Mouse (Mus musculus): ENCODE results near the gene Olig3. TPM values are rescaled to one million over a fixed set of nuclear protein-coding genes. Genes with fewer than 3 reads are reported as not detected.
A peak's percentile ranks its signal among the peaks of the same experiment; 100 is the strongest.

The Olig3 gene
- not detected in 2 replicates for polyA plus RNA-seq (2016; fragmentation: Nextera tagmentation; extraction: Ambion mirVana)

DNA sequence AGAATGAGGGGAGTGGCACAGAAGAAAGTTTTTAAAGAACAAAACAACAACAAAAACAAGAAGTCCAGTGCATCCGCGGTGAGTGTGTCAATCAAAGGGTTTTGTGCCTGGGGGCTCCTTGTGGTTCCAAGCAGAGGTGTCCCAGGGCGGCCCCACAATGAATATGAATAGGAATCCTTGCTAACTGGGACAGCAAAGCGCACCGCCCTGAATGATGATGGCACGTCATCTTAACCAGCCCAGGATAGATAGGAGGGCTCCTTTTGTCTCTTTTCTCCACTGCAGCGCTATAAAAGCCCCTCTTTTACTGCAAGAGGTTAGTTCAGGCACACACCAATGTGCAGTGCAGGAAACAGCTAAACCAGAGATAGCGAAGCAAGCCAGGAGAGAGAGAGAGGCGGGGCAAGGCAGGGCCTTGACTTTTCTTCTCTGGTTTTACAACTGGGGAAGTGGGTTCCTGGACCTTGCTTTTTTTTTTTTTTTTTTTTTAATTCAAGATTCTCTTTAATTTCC, at the start of gene Olig3:
Olig3 (plus strand) TSS at position 463 of the 513 bp plus-strand sequence.
- DNase-seq (ENCODE audit: low spot score): no peak
- Histone ChIP-seq H3K4me1 (peaks cover 21% of the 10 kb centered on the region), H3K27me3 (ENCODE audit: insufficient read depth, poor library complexity, severe bottlenecking) (peaks cover 98% of the 10 kb centered on the region), H3K4me3 (peak within 1 kb of the TSS; percentile 50), H3K36me3 (no peaks in the 10 kb centered on the region), H3K9me3 (no peaks in the 10 kb centered on the region), H3K27ac (no peak within 1 kb of the TSS)
- 4% methylated on average over 9 of the region's 9 CpGs for WGBS

- H3K27ac ChIP-seq: no peak overlapping the region
- DNase-seq (ENCODE audit: low spot score): no peak
- no peaks in the 10 kb centered on the region for H3K4me1 ChIP-seq
- no peak overlapping the region for H3K4me3 ChIP-seq
- H3K36me3 ChIP-seq: no peaks in the 10 kb centered on the region
- WGBS: 37% methylated on average over 5 of the region's 5 CpGs
- H3K27me3 ChIP-seq (ENCODE audit: insufficient read depth, poor library complexity, severe bottlenecking): no peaks in the 10 kb centered on the region
- H3K9me3 ChIP-seq: no peaks in the 10 kb centered on the region
Observed at GRCm38 (mm10) chr10:19309681-19310395, 46.5 kb upstream of the Olig3 start.

DNA sequence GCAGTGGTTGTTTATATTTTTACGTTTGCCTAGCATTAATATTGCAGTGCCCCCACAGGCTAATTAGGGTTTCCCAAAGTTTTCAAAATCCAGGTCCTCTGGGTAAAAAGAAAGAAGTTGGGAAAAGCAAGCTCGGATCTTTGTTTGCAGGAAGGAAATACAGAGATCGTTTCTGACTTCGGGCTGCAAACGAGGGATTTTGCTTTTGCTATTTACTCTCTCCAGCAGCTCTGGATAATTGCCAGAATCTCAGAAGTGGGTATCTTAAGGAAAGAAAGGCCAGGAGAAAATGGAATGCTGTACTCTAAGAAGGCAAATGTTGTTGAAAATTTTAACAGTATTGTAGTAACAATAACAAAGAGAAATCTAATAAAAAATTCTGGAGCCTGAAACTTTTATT, 45.9 kb upstream of the Olig3 start:
- DNase-seq (ENCODE audit: low spot score): no peak
- WGBS: 54% methylated on average over 5 of the region's 5 CpGs
- H3K4me3 ChIP-seq: no peak overlapping the region
- no peaks in the 10 kb centered on the region for H3K27me3 ChIP-seq (ENCODE audit: insufficient read depth, poor library complexity, severe bottlenecking)
- H3K36me3 ChIP-seq: no peaks in the 10 kb centered on the region
- no peaks in the 10 kb centered on the region for H3K9me3 ChIP-seq
- H3K27ac ChIP-seq: no peak overlapping the region
- no peaks in the 10 kb centered on the region for H3K4me1 ChIP-seq

- no peak overlapping the region for H3K4me3 ChIP-seq
- WGBS: 81% methylated on average over 19 of the region's 19 CpGs
- no peaks in the 10 kb centered on the region for H3K9me3 ChIP-seq
- no peaks in the 10 kb centered on the region for H3K4me1 ChIP-seq
- no peak overlapping the region for H3K27ac ChIP-seq
- H3K27me3 ChIP-seq (ENCODE audit: insufficient read depth, poor library complexity, severe bottlenecking): no peaks in the 10 kb centered on the region
- DNase-seq (ENCODE audit: low spot score): no peak
- H3K36me3 ChIP-seq: no peaks in the 10 kb centered on the region
Observed at GRCm38 (mm10) chr10:19317962-19318812, 38.1 kb upstream of the Olig3 start.

DNA sequence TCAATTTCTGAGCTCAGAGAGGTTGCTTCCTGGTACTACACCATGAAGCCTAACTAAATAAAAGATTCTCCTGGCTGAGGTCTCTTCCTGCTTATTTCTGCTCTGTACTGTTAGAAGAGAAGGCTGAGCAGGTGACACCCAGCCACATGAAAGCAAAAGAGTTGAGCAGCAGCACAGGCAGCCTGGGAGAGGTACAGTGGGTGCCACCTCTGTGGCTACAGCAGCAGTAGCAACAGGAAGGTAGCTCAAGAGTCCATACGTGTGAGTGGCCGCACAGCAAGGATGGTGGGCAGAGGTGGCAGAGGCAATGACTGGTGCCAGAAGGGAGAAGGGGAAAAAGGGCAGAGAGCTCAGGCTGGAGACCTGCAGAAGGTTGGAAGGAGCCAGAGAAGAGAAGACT, 34.6 kb upstream of the Olig3 start:
- H3K9me3 ChIP-seq: no peaks in the 10 kb centered on the region
- 80% methylated on average over 2 of the region's 2 CpGs for WGBS

DNA sequence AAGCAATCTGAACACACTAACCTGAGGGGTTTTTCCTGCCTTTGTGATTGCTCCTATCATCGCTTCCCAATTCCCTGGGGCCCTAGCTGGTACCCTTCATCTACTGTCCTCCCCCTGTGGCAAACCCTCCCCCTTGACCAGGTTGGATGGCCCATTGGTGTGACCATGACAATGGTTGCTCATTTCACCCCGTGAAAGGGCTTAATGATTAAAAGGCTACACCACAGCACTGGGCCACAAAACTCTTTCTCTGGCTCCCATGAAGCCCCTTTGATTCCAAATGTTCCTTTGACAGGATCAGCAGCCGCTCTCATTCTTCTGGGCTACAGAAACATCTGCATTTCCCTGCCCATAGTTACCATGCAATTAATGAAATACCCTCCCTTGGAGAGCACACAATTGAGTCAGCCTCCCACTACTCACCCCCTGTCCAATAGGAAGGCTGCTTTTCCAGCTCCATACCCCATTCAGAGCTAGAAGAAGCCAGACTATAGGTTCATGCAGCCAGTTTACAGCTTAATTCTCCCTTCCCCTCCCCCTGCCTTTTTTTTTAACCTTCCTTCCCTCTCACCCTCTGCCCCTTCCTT, 27.0 kb upstream of the Olig3 start:
- Histone ChIP-seq H3K4me3 (no peak overlapping the region), H3K36me3 (no peaks in the 10 kb centered on the region), H3K27ac (no peak overlapping the region), H3K4me1 (no peaks in the 10 kb centered on the region), H3K27me3 (ENCODE audit: insufficient read depth, poor library complexity, severe bottlenecking) (no peaks in the 10 kb centered on the region), H3K9me3 (no peaks in the 10 kb centered on the region)
- DNase-seq (ENCODE audit: low spot score): no peak
- WGBS: 45% methylated on average over 3 of the region's 3 CpGs

More for the DNA sequence above, 34.6 kb upstream of the Olig3 start:
- Histone ChIP-seq H3K27me3 (ENCODE audit: insufficient read depth, poor library complexity, severe bottlenecking) (no peaks in the 10 kb centered on the region), H3K36me3 (no peaks in the 10 kb centered on the region), H3K4me3 (no peak overlapping the region), H3K4me1 (no peaks in the 10 kb centered on the region), H3K27ac (no peak overlapping the region)
- DNase-seq (ENCODE audit: low spot score): no peak

DNA sequence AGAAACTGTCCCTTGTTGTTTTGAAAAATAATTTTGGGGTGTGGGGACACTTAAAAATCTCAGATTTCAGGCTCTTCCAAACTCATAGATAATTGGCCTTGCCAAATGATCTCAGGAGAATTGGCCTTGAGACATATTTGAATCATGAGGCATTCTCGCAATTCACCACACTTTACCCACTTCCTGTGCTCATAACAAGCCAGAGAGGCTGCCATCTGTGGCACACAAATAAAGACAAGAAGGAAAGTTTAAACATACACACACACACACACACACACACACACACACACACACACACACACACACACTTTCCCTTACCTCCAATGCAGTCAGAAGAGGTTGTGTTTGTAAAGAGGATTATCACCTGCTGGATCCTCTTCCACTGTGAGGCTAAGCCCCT, 22.9 kb upstream of the Olig3 start:
- Histone ChIP-seq H3K27me3 (ENCODE audit: insufficient read depth, poor library complexity, severe bottlenecking) (no peaks in the 10 kb centered on the region), H3K4me1 (no peaks in the 10 kb centered on the region), H3K9me3 (no peaks in the 10 kb centered on the region), H3K36me3 (no peaks in the 10 kb centered on the region), H3K27ac (no peak overlapping the region), H3K4me3 (no peak overlapping the region)
- no peak for DNase-seq (ENCODE audit: low spot score)
- WGBS: 80% methylated on average over 1 of the region's 1 CpGs

- Histone ChIP-seq H3K4me3 (no peak overlapping the region), H3K4me1 (0 out of 2 replicates have a peak, but pooled peaks cover 7% of the 10 kb centered on the region), H3K27me3 (ENCODE audit: insufficient read depth, poor library complexity, severe bottlenecking) (peaks cover 15% of the 10 kb centered on the region; the same call in 1 of the 2 replicates), H3K27ac (no peak overlapping the region), H3K36me3 (no peaks in the 10 kb centered on the region), H3K9me3 (no peaks in the 10 kb centered on the region)
- DNase-seq (ENCODE audit: low spot score): no peak
- WGBS: 7% methylated on average over 18 of the region's 18 CpGs
Observed at GRCm38 (mm10) chr10:19338695-19339630, 17.4 kb upstream of the Olig3 start.

DNA sequence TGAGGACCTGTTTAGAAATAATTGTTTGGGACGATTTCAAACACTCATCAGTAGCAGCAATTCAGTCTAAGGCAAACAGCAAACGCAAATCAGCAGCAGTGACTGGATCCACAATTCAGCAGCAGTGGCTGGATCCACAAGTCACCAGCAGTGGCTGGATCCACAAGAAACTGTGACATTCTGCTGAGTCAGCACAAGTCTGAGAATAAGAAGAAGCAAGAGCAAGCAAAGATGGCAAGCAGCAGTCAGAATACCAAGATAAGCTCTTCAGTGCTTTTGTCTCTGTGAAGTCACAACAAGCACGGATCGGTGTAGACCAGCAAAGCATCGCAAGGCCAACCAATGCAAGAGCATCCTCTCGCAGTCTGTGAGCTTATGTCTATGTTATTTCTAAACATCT, 12.3 kb upstream of the Olig3 start:
- WGBS: 86% methylated on average over 6 of the region's 6 CpGs
- Histone ChIP-seq H3K4me3 (no peak overlapping the region), H3K4me1 (0 out of 2 replicates have a peak, but pooled peaks cover 4% of the 10 kb centered on the region), H3K27me3 (ENCODE audit: insufficient read depth, poor library complexity, severe bottlenecking) (peaks cover 33% of the 10 kb centered on the region), H3K27ac (no peak overlapping the region), H3K9me3 (no peaks in the 10 kb centered on the region), H3K36me3 (no peaks in the 10 kb centered on the region)
- no peak for DNase-seq (ENCODE audit: low spot score)

DNA sequence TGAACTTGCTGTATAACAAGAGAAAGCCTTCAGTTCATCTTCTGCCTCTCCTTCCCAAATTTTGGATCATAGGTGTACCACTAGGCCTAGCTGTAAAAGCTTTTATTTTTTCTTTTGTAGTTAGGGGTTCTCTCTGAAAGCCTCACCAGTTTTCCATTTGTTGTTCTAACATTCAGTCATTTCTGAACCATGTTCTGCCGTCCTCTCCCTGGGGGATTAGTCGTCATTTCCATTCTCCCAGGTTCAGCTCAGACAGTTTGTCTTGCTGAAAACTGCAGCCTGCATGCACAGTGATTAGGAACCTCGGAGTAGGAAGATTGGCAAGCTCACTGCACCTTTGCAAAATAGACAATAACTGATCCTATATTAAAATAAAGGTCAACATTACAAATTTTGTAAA, 7.0 kb upstream of the Olig3 start:
- Histone ChIP-seq H3K9me3 (no peaks in the 10 kb centered on the region), H3K27ac (no peak overlapping the region), H3K4me1 (peaks cover 9% of the 10 kb centered on the region), H3K4me3 (no peak overlapping the region), H3K27me3 (ENCODE audit: insufficient read depth, poor library complexity, severe bottlenecking) (peaks cover 71% of the 10 kb centered on the region), H3K36me3 (no peaks in the 10 kb centered on the region)
- WGBS: 45% methylated on average over 3 of the region's 3 CpGs
- DNase-seq (ENCODE audit: low spot score): no peak

DNA sequence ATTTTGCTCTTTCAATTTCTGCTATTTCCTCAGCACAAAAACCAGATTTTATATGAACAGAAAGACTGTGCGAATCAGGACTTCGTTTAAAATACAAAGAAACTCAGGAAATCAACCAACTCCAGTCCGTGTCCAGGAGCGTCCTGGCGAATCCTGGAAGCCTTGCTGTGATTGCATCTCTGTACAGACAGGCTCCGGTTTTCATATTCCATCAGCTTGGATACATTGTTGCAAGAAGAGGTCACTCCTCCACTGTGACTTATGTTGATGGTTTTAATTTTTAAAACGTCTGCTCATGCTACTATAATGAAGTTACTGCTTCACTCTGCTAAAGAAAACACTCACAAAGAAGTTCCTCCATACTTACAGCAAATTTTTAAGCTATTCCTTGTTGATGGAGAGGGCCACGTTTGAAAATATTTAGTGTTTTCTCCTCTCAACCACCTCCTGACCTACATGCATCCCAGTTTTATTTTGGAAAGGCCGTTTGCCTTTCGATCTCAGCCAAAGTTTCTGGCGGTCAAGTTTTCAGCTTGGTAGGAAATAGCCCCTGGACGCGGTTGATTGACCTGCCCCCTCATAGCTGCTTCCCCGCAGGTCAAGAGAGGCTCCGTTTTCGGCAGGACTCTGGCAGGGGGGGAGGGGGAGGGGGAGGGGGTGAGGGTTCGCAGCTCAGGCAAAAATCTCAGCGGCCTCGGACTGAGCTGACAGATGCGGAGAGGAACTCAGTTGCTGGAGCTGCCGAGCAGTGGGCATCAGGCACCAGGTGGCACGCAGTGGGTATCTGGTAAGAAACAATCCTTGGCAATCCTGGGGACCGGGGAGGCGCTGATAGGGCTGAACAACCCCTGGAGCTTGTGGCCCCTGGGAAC, 4.1 kb upstream of the Olig3 start:
- peaks cover 94% of the 10 kb centered on the region for H3K27me3 ChIP-seq (ENCODE audit: insufficient read depth, poor library complexity, severe bottlenecking)
- no peaks in the 10 kb centered on the region for H3K36me3 ChIP-seq
- no peaks in the 10 kb centered on the region for H3K9me3 ChIP-seq
- no peak overlapping the region for H3K27ac ChIP-seq
- peak overlapping the region; percentile 42 for H3K4me3 ChIP-seq
- no peak for DNase-seq (ENCODE audit: low spot score)
- H3K4me1 ChIP-seq: peaks cover 19% of the 10 kb centered on the region
- WGBS: 3% methylated on average over 24 of the region's 24 CpGs

Data from heart, embryonic 10.5 days (tissue).